Mouse (Mus musculus) heart, adult 9 months (tissue): ENCODE measurements around the gene Tlcd2.

Experiments used
- DNase-seq, 2 experiments: peaks; one replicate each; pipeline ENCODE4 v3.0.0; 2022; ENCODE audit warnings: low spot score in 2 of 2

Gene Tlcd2

GRCm38 (mm10) chr11:75519834-75520633 lies 58.5 kb downstream of the Tlcd2 start:
- DNase-seq, result no peak
